Mouse (Mus musculus): ENCODE results near the gene Rnf167. TPM values are rescaled to one million over a fixed set of nuclear protein-coding genes. Genes with fewer than 3 reads are reported as not detected.

Gene Rnf167
- 85.6 and 96.3 TPM in 2 replicates for polyA plus RNA-seq (2016; fragmentation: Nextera tagmentation; extraction: Ambion mirVana)

DNA sequence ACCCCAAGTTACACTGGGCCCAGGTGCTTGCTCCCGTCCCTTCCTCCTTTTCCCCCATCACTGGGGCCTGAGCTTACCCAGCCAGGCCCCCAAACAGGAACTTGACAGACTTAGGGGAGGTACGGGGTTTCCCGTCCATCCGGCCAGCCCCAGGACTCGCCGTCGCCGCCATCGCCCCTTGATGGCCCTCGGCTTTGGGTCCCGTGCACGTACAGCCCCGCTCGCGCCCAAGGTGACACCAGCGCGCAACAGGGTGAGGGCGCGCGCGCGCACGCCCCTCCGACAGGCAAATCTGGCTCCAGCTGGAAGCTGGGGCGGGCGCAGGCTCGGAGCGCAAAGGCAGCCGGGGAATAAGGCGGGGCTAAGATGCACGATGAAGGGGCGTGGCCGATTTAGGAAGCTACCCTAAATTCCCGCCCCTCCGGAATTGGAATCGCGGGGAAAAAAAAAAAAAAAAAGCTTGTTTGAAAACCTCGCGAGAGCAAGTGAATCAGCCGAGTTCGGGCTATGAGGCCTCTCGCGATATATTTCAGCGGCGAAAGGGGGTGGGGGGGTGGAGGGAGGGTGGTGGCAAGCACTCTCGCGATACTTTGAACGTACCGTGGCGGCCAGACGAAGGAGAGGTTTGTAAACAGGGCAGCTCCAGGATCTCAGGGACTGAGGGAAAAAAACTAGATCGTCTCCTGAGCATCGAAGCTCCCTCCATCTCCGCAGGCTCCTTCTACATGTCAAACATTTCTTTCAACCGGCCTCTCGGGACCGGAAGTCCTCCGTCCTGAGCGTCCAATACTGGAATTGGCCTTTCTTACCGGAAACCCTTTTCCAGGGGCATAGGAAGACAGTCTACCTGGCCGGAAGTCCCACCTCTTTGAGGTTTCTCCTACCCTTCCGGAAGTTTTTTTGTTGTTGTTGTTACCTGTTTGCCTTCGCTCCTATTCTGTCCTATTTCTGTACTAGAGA is at the start of gene Rnf167, which contains the start of gene Slc25a11:
TSS of gene Rnf167 (plus strand) at position 545 of the 960 bp plus-strand sequence.
TSS of gene Slc25a11 (minus strand) at position 789 of the 960 bp plus-strand sequence.
- Histone ChIP-seq H3K36me3 (peaks cover 71% of the 10 kb centered on the region), H3K27ac (replicated peaks) (peak within 1 kb of the TSS; percentile 95), H3K4me3 (peak within 1 kb of the TSS; percentile 90), H3K9me3 (replicated peaks) (no peaks in the 10 kb centered on the region), H3K4me1 (peaks cover 43% of the 10 kb centered on the region), H3K27me3 (ENCODE audit: low read depth, poor library complexity, severe bottlenecking) (no peaks in the 10 kb centered on the region)
- peak; percentile 97 for DNase-seq (ENCODE audit: low spot score)
- WGBS = under 1% methylated on average over 63 of the region's 63 CpGs

GRCm38 (mm10) chr11:70597301-70597700 is 49.7 kb upstream of the Rnf167 start:
- Histone ChIP-seq H3K4me3 (no peak overlapping the region), H3K36me3 (peaks cover 39% of the 10 kb centered on the region), H3K9me3 (replicated peaks) (no peaks in the 10 kb centered on the region), H3K27me3 (ENCODE audit: low read depth, poor library complexity, severe bottlenecking) (no peaks in the 10 kb centered on the region), H3K27ac (replicated peaks) (no peak overlapping the region), H3K4me1 (peaks cover 11% of the 10 kb centered on the region)
- DNase-seq (ENCODE audit: low spot score) = no peak
- 82% methylated on average over 6 of the region's 6 CpGs for WGBS

DNA sequence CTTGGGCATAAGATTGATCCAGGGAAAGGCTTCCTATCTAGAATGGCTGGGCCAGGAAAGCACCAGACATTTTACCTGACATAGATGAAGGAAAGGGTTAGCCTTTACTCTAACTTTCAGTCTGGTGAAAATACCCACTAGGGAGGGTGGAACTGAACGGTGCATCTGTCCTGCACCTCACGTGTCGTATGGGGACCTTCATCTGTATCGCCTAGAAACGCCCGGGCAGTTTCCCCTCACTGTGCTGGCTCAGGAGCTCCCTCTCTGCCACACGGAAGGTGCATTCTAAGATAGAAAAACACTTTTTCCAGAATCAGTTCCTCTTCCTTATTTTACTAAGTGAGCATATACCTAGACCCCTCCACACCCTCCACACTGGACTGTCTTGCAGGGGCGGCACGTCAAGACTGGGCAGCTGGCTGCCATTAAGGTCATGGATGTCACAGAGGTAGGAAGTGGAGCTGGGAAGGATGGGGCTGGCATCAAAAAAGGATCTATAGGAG is 48.5 kb upstream of the Rnf167 start:
- no peak overlapping the region for H3K27ac ChIP-seq (replicated peaks)
- peaks cover 11% of the 10 kb centered on the region for H3K4me1 ChIP-seq
- H3K36me3 ChIP-seq = peaks cover 44% of the 10 kb centered on the region
- no peak for DNase-seq (ENCODE audit: low spot score)
- WGBS = 88% methylated on average over 9 of the region's 9 CpGs
- H3K4me3 ChIP-seq = no peak overlapping the region
- H3K9me3 ChIP-seq (replicated peaks) = no peaks in the 10 kb centered on the region
- H3K27me3 ChIP-seq (ENCODE audit: low read depth, poor library complexity, severe bottlenecking) = no peaks in the 10 kb centered on the region

DNA sequence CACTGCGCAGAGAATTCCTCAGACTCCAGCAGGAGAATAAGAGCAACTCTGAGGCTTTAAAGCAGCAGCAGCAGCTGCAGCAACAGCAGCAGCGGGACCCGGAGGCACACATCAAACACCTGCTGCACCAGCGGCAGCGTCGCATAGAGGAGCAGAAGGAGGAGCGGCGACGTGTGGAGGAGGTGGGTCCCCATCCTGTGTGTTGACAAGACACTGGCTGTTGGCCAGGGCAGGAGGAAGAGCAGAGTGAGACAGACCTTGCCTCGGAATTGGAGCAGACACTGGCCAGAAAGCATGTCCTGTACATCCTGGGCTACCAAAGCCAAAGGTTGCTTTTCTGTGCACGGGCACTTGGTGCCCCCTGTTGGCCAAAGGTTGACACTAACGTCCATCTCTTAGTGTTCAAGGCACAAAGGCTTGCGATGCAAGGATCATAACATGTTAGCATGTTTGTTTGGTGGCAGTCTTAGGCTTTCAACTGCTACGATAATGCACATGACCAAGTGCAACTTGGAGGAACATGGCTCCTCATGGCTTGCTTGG is 41.9 kb upstream of the Rnf167 start:
- DNase-seq (ENCODE audit: low spot score) = peak; percentile 70
- Histone ChIP-seq H3K27ac (replicated peaks) (0 out of 2 replicates have a peak overlapping the region, but pooled peaks have one; percentile 17), H3K36me3 (peaks cover 82% of the 10 kb centered on the region), H3K4me3 (no peak overlapping the region), H3K4me1 (no peaks in the 10 kb centered on the region), H3K9me3 (replicated peaks) (no peaks in the 10 kb centered on the region), H3K27me3 (ENCODE audit: low read depth, poor library complexity, severe bottlenecking) (no peaks in the 10 kb centered on the region)
- 70% methylated on average over 14 of the region's 14 CpGs for WGBS

DNA sequence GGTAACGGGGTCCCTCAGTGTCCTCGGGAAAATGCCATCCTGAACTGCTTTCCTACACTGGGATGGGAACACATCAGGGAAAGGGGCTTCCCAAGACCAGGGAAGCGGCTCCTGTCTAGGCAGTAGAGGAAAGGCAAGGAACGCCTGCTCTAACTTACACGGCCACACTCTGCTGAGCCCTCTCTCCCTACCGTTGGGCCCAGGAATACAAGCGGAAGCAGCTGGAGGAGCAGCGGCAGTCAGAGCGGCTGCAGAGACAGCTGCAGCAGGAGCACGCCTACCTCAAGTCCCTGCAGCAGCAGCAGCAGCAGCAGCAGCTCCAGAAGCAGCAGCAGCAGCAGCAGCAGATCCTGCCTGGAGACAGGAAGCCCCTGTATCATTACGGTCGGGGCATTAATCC is 40.3 kb upstream of the Rnf167 start:
- Histone ChIP-seq H3K27ac (replicated peaks) (no peak overlapping the region), H3K4me1 (no peaks in the 10 kb centered on the region), H3K27me3 (ENCODE audit: low read depth, poor library complexity, severe bottlenecking) (no peaks in the 10 kb centered on the region), H3K9me3 (replicated peaks) (no peaks in the 10 kb centered on the region), H3K36me3 (peaks cover 92% of the 10 kb centered on the region), H3K4me3 (no peak overlapping the region)
- DNase-seq (ENCODE audit: low spot score) = no peak
- 82% methylated on average over 12 of the region's 12 CpGs for WGBS

- no peak for DNase-seq (ENCODE audit: low spot score)
- H3K4me3 ChIP-seq = no peak overlapping the region
- H3K9me3 ChIP-seq (replicated peaks) = no peaks in the 10 kb centered on the region
- H3K36me3 ChIP-seq = peaks cover 95% of the 10 kb centered on the region
- no peak overlapping the region for H3K27ac ChIP-seq (replicated peaks)
- 91% methylated on average over 9 of the region's 9 CpGs for WGBS
- no peaks in the 10 kb centered on the region for H3K4me1 ChIP-seq
- no peaks in the 10 kb centered on the region for H3K27me3 ChIP-seq (ENCODE audit: low read depth, poor library complexity, severe bottlenecking)
These were observed 39.4 kb upstream of the Rnf167 start for GRCm38 (mm10) chr11:70607611-70608010.

- no peak for DNase-seq (ENCODE audit: low spot score)
- 87% methylated on average over 26 of the region's 26 CpGs for WGBS
- Histone ChIP-seq H3K4me3 (no peak overlapping the region), H3K4me1 (no peaks in the 10 kb centered on the region), H3K27ac (replicated peaks) (no peak overlapping the region), H3K27me3 (ENCODE audit: low read depth, poor library complexity, severe bottlenecking) (no peaks in the 10 kb centered on the region), H3K36me3 (peaks cover 99% of the 10 kb centered on the region), H3K9me3 (replicated peaks) (no peaks in the 10 kb centered on the region)
These were observed 38.5 kb upstream of the Rnf167 start for GRCm38 (mm10) chr11:70608381-70609066.

- 86% methylated on average over 4 of the region's 4 CpGs for WGBS
- peaks cover 78% of the 10 kb centered on the region for H3K36me3 ChIP-seq
- no peak overlapping the region for H3K27ac ChIP-seq (replicated peaks)
- H3K4me3 ChIP-seq = no peak overlapping the region
- no peak for DNase-seq (ENCODE audit: low spot score)
- H3K9me3 ChIP-seq (replicated peaks) = no peaks in the 10 kb centered on the region
- H3K4me1 ChIP-seq = peaks cover 14% of the 10 kb centered on the region
- H3K27me3 ChIP-seq (ENCODE audit: low read depth, poor library complexity, severe bottlenecking) = peaks cover 11% of the 10 kb centered on the region
These were observed 36.3 kb upstream of the Rnf167 start for GRCm38 (mm10) chr11:70610752-70611151.

GRCm38 (mm10) chr11:70612505-70612904 is 34.5 kb upstream of the Rnf167 start:
- peaks cover 27% of the 10 kb centered on the region for H3K27me3 ChIP-seq (ENCODE audit: low read depth, poor library complexity, severe bottlenecking)
- 78% methylated on average over 7 of the region's 7 CpGs for WGBS
- H3K9me3 ChIP-seq (replicated peaks) = no peaks in the 10 kb centered on the region
- H3K36me3 ChIP-seq = peaks cover 61% of the 10 kb centered on the region
- H3K4me1 ChIP-seq = peaks cover 19% of the 10 kb centered on the region
- DNase-seq (ENCODE audit: low spot score) = no peak
- no peak overlapping the region for H3K27ac ChIP-seq (replicated peaks)
- no peak overlapping the region for H3K4me3 ChIP-seq

DNA sequence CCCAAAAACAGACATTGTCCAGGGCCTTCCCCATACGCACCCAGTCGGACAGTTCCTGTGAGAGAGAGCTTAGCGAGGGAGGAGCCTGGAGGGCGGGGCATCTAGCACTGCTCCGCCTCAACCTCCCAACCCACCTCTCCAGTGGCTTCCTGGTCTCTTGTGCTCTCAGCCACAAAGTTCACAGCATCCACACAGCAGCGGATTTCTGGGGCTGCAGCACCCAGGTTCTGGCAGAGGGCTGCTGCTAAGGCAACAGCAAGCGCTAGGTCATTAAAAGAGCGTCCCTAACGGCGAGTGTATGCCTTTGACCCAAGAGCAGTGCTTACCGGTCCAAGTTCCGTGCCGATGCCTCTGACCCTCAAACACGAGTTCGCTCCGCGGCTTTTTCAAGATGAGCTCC is 32.0 kb upstream of the Rnf167 start:
- Histone ChIP-seq H3K4me1 (peaks cover 19% of the 10 kb centered on the region), H3K9me3 (replicated peaks) (no peaks in the 10 kb centered on the region), H3K27me3 (ENCODE audit: low read depth, poor library complexity, severe bottlenecking) (peaks cover 27% of the 10 kb centered on the region), H3K36me3 (peaks cover 35% of the 10 kb centered on the region), H3K27ac (replicated peaks) (peak overlapping the region; percentile 46), H3K4me3 (peak overlapping the region; percentile 57)
- 0% methylated on average over 17 of the region's 17 CpGs for WGBS
- peak; percentile 61 for DNase-seq (ENCODE audit: low spot score)

GRCm38 (mm10) chr11:70615516-70616093 is 31.4 kb upstream of the Rnf167 start, which contains the start of gene 4930544D05Rik:
TSS of gene 4930544D05Rik (plus strand) at chr11:70615848.
- peaks cover 27% of the 10 kb centered on the region for H3K27me3 ChIP-seq (ENCODE audit: low read depth, poor library complexity, severe bottlenecking)
- peaks cover 19% of the 10 kb centered on the region for H3K4me1 ChIP-seq
- no peak for DNase-seq (ENCODE audit: low spot score)
- no peaks in the 10 kb centered on the region for H3K9me3 ChIP-seq (replicated peaks)
- peak within 1 kb of the TSS; percentile 57 for H3K4me3 ChIP-seq
- 11% methylated on average over 21 of the region's 21 CpGs for WGBS
- peaks cover 30% of the 10 kb centered on the region for H3K36me3 ChIP-seq
- H3K27ac ChIP-seq (replicated peaks) = peak within 1 kb of the TSS; percentile 46

- H3K4me1 ChIP-seq = peaks cover 21% of the 10 kb centered on the region
- H3K27me3 ChIP-seq (ENCODE audit: low read depth, poor library complexity, severe bottlenecking) = peaks cover 27% of the 10 kb centered on the region
- WGBS = 48% methylated on average over 1 of the region's 1 CpGs
- no peaks in the 10 kb centered on the region for H3K36me3 ChIP-seq
- no peaks in the 10 kb centered on the region for H3K9me3 ChIP-seq (replicated peaks)
- no peak within 1 kb of the TSS for H3K4me3 ChIP-seq
- DNase-seq (ENCODE audit: low spot score) = no peak
- no peak within 1 kb of the TSS for H3K27ac ChIP-seq (replicated peaks)
These were observed 27.9 kb upstream of the Rnf167 start, which contains the start of gene Chrne for GRCm38 (mm10) chr11:70619101-70619500. TSS of gene Chrne (minus strand) at chr11:70619216.
